Mouse (Mus musculus): Measurements from ENCODE around the gene Fbrsl1.

Fbrsl1 gene

DNA sequence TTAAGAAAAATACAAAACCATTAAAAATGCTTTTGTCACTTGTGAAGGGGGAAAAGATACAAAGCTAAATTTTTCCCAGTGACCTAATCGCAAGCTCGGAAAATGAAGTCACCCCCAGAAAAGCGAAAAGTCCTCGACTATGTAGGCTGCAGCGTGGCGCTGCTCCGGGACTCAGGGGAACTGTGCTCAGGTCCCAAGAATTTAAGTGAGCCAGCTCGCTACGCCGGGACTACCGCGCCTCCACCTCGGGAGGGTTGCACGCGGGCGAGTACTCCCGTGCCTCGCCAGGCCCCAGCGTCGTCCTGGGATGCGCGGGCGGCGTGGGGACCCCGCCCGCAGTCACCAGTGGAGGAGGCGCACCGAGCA, 85.5 kb downstream of the Fbrsl1 start:
- in situ Hi-C loops (cut with MboI, MseI), result no loop called here

DNA sequence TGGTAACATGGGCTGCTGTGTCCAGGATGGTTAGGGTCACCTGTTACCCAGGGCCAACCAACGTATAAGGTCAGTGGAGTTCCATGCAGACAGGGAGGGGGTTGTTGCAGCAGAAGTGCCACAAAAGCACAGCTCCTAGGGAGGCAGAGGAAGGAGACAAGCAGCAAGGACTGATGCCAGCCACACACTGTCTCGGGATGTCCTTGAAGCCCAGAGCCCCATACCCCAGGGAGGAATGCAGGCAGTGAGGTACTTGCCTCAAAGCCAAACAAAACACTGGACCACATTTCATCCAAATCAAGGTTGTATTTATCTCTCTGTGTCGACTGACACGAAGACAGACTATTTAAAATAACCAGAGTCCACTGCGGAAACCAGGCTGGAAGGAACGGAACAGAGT, 86.8 kb downstream of the Fbrsl1 start:
- in situ Hi-C loops (cut with MboI, MseI), result no loop called here

DNA sequence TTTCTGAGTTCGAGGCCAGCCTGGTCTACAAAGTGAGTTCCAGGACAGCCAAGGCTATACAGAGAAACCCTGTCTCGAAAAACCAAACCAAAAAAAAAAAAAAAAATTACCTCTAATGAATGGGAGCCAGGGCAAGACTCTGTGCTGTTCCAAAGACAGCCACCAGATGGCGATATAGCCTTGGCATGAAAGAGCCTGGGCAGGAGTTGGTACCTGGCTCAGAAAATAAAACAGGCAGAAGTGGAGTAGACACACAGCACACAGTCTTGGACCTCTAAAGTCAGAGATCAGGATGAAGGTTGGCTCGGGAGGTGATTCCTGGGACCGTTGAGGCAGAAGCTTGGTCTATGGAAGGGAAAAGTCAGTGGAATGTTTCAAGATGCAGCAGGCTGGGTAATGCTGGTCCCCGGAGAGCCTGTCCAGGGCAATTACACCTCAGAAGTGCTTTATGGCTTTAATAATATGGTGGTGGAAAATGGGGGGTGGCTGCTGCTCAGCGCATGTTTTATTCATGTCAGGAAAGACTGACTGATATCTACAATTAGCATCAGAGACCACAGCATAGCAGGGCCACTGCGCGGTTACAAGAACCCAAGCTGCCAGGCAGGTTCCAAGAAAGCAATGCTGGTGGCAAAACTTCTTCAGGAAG, 90.6 kb downstream of the Fbrsl1 start:
- in situ Hi-C loops (cut with MboI, MseI), result loop anchor here (5.0 kb wide), 2 partner anchors 75 to 280 kb away; no protein-coding TSS in a partner anchor

DNA sequence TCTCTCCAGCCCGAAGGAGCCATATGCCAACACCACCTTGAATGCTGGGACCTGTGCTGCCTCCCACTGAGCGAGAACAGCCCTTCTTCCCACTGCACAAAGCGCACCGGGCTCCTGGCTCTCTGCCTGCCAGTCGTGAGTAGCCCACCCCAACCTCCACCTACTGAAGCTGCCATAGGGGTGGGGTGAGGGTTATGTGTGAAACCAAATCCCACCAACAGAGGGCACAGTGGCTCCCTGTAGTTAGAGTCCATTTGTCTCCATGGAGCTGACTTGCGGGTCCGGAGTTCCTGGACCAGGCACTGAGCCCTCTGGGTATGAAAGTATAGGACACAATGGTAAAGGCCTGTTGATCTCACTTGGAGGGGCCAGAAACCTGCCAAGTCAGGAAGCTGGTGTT, 93.6 kb downstream of the Fbrsl1 start:
- in situ Hi-C loops (cut with MboI, MseI), result loop anchor here (5.0 kb wide), 2 partner anchors 78 to 283 kb away; no protein-coding TSS in a partner anchor

DNA sequence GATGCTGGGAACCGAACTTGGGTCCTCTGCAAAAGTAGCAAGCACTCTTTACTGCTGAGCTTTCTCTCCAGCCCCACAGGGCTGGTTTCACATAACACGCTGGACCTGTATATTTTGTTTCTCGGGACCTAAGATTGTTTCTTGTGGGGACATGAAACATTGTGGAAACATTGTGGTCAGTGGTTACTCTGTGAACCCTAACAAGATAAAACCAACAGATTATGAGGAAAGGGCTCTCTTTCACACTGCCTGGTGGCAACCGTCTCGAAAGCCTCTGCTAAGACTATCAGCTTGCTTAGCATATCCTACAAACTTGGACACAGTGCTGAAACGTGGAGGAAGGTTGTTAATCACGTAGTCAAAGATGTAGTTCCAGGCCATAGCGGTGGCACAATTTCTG, 101.3 kb downstream of the Fbrsl1 start:
- in situ Hi-C loops (cut with MboI, MseI), result no loop called here

DNA sequence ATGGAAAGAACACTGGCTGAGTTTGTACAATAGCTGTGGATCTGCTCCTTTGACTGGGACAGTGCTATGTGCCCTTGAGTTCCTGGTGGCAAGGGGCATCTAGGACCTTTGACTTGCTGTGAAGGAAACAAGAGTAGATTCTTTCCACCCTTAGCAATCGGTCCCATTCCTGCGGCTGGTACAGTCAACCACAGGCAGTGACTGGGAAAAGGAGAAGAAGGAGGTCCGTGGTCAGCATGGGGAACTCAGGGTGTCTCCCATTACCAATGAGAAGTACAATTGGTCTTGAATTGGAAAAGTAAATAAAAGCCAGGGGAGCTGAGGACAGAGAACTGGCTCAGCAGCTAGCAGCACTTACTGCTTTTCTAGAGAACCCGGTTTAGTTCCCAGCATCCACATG, 102.8 kb downstream of the Fbrsl1 start:
- in situ Hi-C loops (cut with MboI, MseI), result no loop called here

DNA sequence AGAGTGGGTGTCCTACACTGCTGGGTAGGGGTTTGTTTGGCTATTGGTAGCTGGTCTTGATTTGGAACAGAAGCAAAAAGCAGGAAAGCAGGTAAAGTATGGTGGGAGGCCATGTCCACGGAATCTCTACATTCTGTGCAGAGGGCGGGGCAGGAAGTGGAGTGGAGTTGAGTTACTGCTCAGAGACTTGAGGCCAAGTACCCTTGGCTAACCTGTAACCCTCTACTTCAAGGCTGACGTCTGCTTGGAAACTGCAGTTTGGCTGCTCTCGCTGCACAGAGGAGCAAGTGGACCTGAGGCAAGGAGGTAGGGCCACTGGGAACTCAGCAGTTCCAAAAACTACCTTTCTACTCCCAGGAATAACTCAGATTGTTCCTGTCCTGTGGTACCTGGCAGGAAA, 103.8 kb downstream of the Fbrsl1 start, which contains the start of gene Lrcol1:
Lrcol1 (plus strand) TSS at position 207 of the 400 bp plus-strand sequence.
- in situ Hi-C loops (cut with MboI, MseI), result no loop called here

DNA sequence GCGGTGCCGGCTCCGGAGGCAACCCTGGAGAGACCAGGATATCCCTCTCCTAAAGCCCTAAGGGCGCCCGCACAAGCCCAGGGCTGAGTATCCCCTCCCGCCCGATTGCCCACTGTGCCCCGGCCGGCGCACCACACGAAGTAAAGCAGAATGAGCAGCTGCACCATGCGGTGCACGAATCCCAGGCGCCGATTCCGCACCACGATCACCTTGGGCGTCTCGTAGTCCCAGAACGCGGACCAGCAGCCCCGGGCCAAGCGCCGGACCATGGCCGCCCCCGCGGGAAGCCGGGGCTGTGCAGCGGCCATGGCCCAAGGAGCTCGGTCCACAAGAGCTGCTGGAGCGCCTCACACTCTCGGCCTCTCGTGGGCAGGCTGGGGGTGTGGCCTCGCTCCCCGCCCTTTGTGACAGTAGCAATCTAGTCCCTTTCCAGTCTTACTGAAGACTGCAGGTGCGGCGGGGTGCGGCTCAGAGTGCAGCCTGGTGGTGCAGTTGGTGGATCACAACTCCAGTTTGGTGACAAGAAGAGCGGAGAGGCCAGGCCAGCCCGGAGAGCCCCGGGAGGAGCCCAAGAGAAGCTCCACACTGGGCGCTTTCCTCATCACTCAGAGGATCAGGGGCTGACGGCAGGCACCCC, 105.5 kb downstream of the Fbrsl1 start, which contains the start of gene P2rx2:
P2rx2 (minus strand) TSS at position 565 of the 637 bp plus-strand sequence.
- in situ Hi-C loops (cut with MboI, MseI), result no loop called here

DNA sequence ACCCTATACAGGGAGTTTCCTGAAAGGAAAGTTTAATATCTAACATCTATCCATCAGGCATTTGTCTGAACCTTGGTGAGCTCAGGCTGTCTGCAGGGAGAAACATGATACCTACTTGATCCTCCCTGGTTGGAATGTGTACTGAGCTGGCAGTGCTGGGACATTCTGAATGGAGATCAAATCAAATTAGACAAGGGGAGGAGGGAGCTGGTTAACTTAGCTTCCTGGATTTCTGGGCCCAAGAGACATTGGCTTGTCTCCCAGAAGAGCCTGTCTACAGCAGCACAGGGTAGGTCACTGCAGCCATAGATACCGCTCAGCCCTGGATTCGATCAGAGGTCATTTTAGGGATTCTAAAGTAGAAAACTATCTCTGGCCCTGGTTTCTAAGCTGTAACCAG, 109.5 kb downstream of the Fbrsl1 start:
- in situ Hi-C loops (cut with MboI, MseI), result no loop called here

DNA sequence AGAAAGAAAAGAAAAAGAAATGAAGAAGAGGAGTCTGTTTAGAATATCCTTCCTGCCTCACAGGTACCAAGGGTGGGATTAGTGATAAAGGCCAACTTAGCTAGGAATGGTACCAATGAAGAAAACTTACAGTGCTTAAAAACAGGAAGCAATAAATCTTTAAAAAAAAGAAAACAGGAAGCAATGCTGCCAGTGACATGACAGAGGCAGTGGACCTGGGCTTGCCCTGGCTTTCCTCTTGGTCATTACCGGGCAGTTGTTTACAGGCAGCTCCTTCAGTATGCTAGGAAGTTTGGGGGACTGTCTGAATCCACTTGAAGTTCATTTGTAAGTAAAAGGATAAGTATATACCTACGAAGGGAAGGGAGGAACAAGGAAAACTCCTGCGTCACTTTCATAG, 117.8 kb downstream of the Fbrsl1 start:
- in situ Hi-C loops (cut with MboI, MseI), result no loop called here

DNA sequence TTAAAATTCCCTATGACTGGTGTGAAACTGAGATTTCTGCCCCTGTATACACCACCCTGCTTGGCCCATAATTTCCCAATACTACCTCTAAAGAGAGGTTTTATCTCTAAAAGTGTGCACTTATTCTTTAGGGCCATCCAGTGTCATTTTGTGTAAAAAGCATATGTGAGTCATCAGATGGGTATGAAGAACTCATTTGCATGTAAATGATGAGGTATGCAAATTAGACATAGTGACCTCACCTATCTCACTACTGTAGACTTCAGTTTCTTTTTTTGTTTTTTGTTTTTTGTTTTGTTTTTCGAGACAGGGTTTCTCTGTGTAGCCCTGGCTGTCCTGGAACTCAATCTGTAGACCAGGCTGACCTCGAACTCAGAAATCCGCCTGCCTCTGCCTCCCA, 135.2 kb downstream of the Fbrsl1 start:
- in situ Hi-C loops (cut with MboI, MseI), result no loop called here

Measured in T-helper 1 cell (primary cell).